Mouse (Mus musculus) lung, embryonic 16.5 days (tissue): Measurements from ENCODE around the gene Gramd4. TPM values are rescaled to one million over a fixed set of nuclear protein-coding genes. Genes with fewer than 3 reads are reported as not detected.
A peak's percentile ranks its signal among the peaks of the same experiment; 100 is the strongest.

Experiments
- ATAC-seq: fragments of 200-750 bp; cut with Nextera tagmentation; 2 replicates; pipeline ENCODE4 v1.8.0; 2017; ENCODE audit warnings: low read depth, mild to moderate bottlenecking, moderate library complexity
- H3K27ac ChIP-seq: fragments of 300-500 bp; sonication (generic); 2 replicates; pipeline ENCODE4 v1.5.1; 2014; ENCODE audit warnings: mild to moderate bottlenecking, control low read depth, low read length
- H3K27me3 ChIP-seq: fragments of 300-500 bp; sonication (generic); 2 replicates; pipeline ENCODE4 v1.6.1; 2014; ENCODE audit warnings: low read depth, low read length, mixed read lengths; ENCODE audit not compliant: control insufficient read depth, insufficient read depth
- H3K36me3 ChIP-seq: fragments of 300-500 bp; sonication (generic); 2 replicates; pipeline ENCODE4 v1.6.1; 2014; ENCODE audit warnings: low read length; ENCODE audit not compliant: control insufficient read depth, insufficient read depth
- H3K4me1 ChIP-seq: fragments of 300-500 bp; sonication (generic); replicated peaks from 2 replicates; pipeline ENCODE4 v1.6.1; 2014; ENCODE audit warnings: low read length, mixed read lengths; ENCODE audit not compliant: control insufficient read depth, insufficient read depth
- H3K4me2 ChIP-seq: fragments of 300-500 bp; sonication (generic); 2 replicates; pipeline ENCODE4 v1.6.1; 2014; ENCODE audit warnings: low read depth, low read length, control low read depth
- H3K4me3 ChIP-seq: fragments of 300-500 bp; sonication (generic); 2 replicates; pipeline ENCODE4 v1.5.1; 2014; ENCODE audit warnings: mild to moderate bottlenecking, low read length, control low read depth
- H3K9ac ChIP-seq: fragments of 300-500 bp; sonication (generic); 2 replicates; pipeline ENCODE4 v1.6.1; 2014; ENCODE audit warnings: low read length, control low read depth
- H3K9me3 ChIP-seq: fragments of 300-500 bp; sonication (generic); 2 replicates; pipeline ENCODE4 v1.6.1; 2016; ENCODE audit warnings: low read length; ENCODE audit not compliant: control insufficient read depth
- WGBS: fragments of 180-500 bp; shearing (Covaris S2); extraction: QIAGEN DNeasy Blood & Tissue Kit; methylation state at CpG from one replicate; pipeline ENCODE4 v1.1.7; 2014; 5-methylcytosine and 5-hydroxymethylcytosine counted together
- polyA plus RNA-seq: library from polyadenylated mRNA; unstranded; fragments of >200 nt; fragmentation: Nextera tagmentation; extraction: Ambion mirVana; gene quantifications from 2 replicates; pipeline ENCODE4 v1.2.1, GENCODE M21; 2015

Gene Gramd4
- polyA plus RNA-seq, 1 experiment from 2014 or later = 11.2 TPM

DNA sequence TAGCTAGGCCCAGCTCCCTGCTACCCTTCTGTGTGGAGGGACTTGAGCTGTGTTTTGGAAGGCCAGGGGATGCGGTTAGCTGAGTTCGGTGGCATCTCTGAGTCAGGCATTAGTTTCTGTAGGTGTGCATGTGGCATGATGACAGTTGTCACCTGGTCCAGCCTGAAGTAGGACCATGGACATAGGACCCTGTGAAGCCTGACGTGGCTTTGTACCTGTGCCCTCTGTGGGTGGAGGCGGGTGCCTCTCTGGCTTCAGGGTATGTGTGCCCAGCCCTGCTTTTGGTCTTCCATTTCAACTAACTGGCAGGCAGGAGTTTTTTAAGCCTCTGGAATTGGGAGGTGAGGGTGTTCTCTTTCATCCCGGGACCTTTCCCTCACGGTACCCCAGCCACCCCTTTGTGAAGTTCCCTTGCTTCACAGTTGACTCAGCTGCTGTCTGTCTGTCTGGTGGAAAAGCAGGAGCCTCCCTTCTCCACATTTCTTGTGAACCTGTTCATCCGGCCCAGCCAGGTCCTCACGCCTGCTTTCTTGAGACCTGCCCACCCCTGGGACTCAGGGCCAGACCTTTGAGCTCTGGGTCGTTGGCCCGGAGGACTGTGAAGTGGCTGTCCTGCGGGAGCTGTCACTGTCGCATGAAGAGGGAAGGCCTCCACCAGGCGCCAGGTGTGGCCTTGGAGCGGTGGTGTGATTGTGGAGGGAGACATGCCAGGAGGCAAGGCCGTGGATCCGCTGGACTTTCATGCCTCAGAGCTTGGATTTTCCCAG lies 16.9 kb downstream of the Gramd4 start:
- peak; percentile 37 for ATAC-seq
- H3K27ac ChIP-seq = peak overlapping the region; percentile 56

GRCm38 (mm10) chr15:86075305-86076047 lies 18.0 kb downstream of the Gramd4 start:
- H3K4me1 ChIP-seq = peaks cover 17% of the 10 kb centered on the region
- no peak for ATAC-seq
- H3K4me3 ChIP-seq = no peak overlapping the region
- no peak overlapping the region for H3K9ac ChIP-seq
- no peaks in the 10 kb centered on the region for H3K36me3 ChIP-seq
- WGBS = 88% methylated on average over 20 of the region's 20 CpGs
- H3K27ac ChIP-seq = no peak overlapping the region
- H3K4me2 ChIP-seq = no peak overlapping the region
- H3K9me3 ChIP-seq = no peaks in the 10 kb centered on the region
- no peaks in the 10 kb centered on the region for H3K27me3 ChIP-seq

More for the DNA sequence above, 16.9 kb downstream of the Gramd4 start:
- Histone ChIP-seq H3K36me3 (no peaks in the 10 kb centered on the region), H3K9ac (no peak overlapping the region), H3K27me3 (no peaks in the 10 kb centered on the region), H3K4me1 (peaks cover 11% of the 10 kb centered on the region), H3K9me3 (no peaks in the 10 kb centered on the region), H3K4me2 (no peak overlapping the region), H3K4me3 (no peak overlapping the region)
- 61% methylated on average over 16 of the region's 16 CpGs for WGBS

DNA sequence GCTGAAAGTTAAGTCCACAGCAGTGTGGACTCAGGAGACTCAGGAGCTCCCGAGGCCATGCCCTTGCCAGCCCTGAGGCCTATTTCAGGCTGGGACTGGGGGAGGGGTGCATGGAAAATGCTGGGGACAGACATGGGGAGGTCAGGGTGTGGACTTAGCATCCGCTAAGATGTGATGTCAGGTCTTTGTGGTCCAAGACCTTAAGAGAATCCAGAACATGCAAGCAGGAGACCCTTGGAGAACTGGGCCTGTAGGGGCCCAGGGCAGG lies 18.5 kb downstream of the Gramd4 start:
- peaks cover 17% of the 10 kb centered on the region for H3K4me1 ChIP-seq
- no peak overlapping the region for H3K27ac ChIP-seq
- no peak overlapping the region for H3K4me3 ChIP-seq
- no peaks in the 10 kb centered on the region for H3K27me3 ChIP-seq
- H3K9ac ChIP-seq = no peak overlapping the region
- H3K36me3 ChIP-seq = no peaks in the 10 kb centered on the region
- no peaks in the 10 kb centered on the region for H3K9me3 ChIP-seq
- no peak overlapping the region for H3K4me2 ChIP-seq
- WGBS = 82% methylated on average over 2 of the region's 2 CpGs
- ATAC-seq = no peak

DNA sequence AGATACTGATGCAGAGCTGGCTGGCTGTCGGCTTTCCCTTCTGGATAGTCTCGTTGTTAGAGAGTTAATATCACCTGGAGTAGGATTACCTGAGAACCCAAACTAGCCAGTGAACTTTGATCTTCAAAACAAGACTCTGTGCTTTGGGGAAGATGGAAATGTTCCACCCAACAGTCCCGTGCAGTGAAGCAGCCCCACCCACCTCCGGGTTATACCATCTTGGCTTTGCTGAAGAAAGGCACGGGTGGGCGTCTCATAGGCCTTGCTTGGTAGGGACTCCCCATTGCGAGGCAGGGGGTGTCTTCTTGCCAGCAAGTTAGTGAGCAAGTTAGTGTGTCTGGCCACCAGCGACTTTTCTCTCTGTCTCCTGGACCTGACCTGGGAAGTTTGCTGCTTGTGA lies 18.9 kb downstream of the Gramd4 start:
- Histone ChIP-seq H3K4me1 (peaks cover 17% of the 10 kb centered on the region), H3K27ac (no peak overlapping the region), H3K4me2 (no peak overlapping the region), H3K4me3 (no peak overlapping the region), H3K9ac (no peak overlapping the region), H3K9me3 (no peaks in the 10 kb centered on the region), H3K36me3 (no peaks in the 10 kb centered on the region), H3K27me3 (no peaks in the 10 kb centered on the region)
- ATAC-seq = no peak
- 72% methylated on average over 8 of the region's 8 CpGs for WGBS

GRCm38 (mm10) chr15:86077934-86078333 lies 20.4 kb downstream of the Gramd4 start:
- no peak overlapping the region for H3K9ac ChIP-seq
- no peak overlapping the region for H3K4me3 ChIP-seq
- no peaks in the 10 kb centered on the region for H3K9me3 ChIP-seq
- ATAC-seq = no peak
- 71% methylated on average over 5 of the region's 5 CpGs for WGBS
- H3K27me3 ChIP-seq = no peaks in the 10 kb centered on the region
- H3K4me1 ChIP-seq = peaks cover 20% of the 10 kb centered on the region
- H3K36me3 ChIP-seq = no peaks in the 10 kb centered on the region
- H3K4me2 ChIP-seq = no peak overlapping the region
- H3K27ac ChIP-seq = no peak overlapping the region

- 57% methylated on average over 18 of the region's 18 CpGs for WGBS
- H3K27me3 ChIP-seq = no peaks in the 10 kb centered on the region
- no peaks in the 10 kb centered on the region for H3K36me3 ChIP-seq
- no peak overlapping the region for H3K27ac ChIP-seq
- no peak for ATAC-seq
- no peak overlapping the region for H3K4me3 ChIP-seq
- no peak overlapping the region for H3K9ac ChIP-seq
- H3K4me1 ChIP-seq = peaks cover 27% of the 10 kb centered on the region
- H3K4me2 ChIP-seq = no peak overlapping the region
- H3K9me3 ChIP-seq = no peaks in the 10 kb centered on the region
Measured at GRCm38 (mm10) chr15:86078481-86079216, 21.2 kb downstream of the Gramd4 start.

DNA sequence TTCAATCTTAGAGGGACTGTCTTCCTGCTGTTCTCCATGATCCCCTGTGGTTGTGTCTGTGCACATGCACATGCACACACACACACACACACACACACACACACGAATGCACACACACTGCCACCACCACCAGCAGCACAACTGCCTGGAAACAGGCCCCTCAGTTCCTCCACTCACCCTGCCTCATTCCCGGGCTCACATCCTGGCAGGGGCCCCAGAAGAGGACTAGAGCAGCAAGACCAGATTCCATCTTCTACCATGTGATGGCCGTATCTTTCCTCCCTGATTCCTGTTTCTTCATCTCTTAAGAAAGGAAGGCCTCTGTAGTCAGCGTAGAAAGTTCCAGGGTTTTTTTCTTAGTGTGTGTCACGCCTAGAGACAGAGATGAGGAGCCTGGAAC lies 22.0 kb downstream of the Gramd4 start:
- peaks cover 28% of the 10 kb centered on the region for H3K4me1 ChIP-seq
- 60% methylated on average over 5 of the region's 5 CpGs for WGBS

DNA sequence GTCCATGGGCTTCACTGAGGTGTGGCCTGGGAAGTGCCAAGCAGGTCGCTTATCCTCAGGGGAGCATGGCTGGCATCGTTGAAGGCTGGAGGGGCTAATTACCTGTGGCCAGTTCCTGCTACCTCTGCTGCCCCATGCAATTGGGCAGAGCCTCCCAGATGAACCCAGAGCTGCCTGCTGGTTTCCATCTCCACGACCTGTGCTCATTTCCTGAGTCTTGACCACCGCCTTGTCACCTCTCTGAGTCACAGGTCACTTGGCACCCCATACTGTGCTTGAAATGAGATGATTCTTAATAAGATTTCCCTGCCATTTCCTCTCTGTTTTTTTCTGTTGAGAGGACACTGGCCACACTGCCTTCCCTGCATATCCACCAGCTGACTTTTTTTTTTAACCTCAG lies 22.4 kb downstream of the Gramd4 start:
- Histone ChIP-seq H3K4me1 (peaks cover 29% of the 10 kb centered on the region), H3K9me3 (no peaks in the 10 kb centered on the region), H3K4me2 (no peak overlapping the region), H3K36me3 (no peaks in the 10 kb centered on the region), H3K27me3 (no peaks in the 10 kb centered on the region), H3K9ac (no peak overlapping the region), H3K27ac (no peak overlapping the region), H3K4me3 (no peak overlapping the region)
- ATAC-seq = no peak
- 57% methylated on average over 4 of the region's 4 CpGs for WGBS

More for the DNA sequence above, 22.0 kb downstream of the Gramd4 start:
- Histone ChIP-seq H3K4me3 (no peak overlapping the region), H3K9ac (no peak overlapping the region), H3K27ac (no peak overlapping the region), H3K4me2 (no peak overlapping the region), H3K27me3 (no peaks in the 10 kb centered on the region), H3K36me3 (no peaks in the 10 kb centered on the region), H3K9me3 (no peaks in the 10 kb centered on the region)
- no peak for ATAC-seq

DNA sequence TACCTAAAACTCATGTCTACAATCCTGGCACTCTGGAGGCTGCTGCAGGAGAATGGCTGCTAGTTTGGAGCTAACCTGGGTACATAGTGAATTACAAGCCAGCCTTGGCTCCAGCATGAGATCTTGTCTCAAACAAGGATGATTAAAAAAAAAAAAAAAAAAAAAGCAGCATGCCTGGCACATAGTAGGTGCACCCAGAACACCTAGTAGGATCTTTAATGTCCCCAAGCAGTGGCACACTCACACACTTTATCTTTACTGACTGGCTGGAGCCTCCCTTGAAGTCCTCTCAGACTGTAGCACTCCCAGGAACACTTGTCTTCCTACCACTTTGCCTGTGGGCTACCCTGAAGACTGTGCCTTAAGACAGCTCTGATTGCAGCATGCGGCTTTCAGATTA lies 22.9 kb downstream of the Gramd4 start:
- H3K9ac ChIP-seq = no peak overlapping the region
- no peak overlapping the region for H3K27ac ChIP-seq
- H3K27me3 ChIP-seq = no peaks in the 10 kb centered on the region
- ATAC-seq = no peak
- WGBS = 91% methylated on average over 1 of the region's 1 CpGs
- peaks cover 34% of the 10 kb centered on the region for H3K4me1 ChIP-seq
- H3K36me3 ChIP-seq = no peaks in the 10 kb centered on the region
- no peak overlapping the region for H3K4me3 ChIP-seq
- H3K4me2 ChIP-seq = no peak overlapping the region
- H3K9me3 ChIP-seq = no peaks in the 10 kb centered on the region
